Mouse (Mus musculus) thymus, postnatal 4 days (tissue): ENCODE data around the gene Arl4d.
"Not testable (repeated sequence)": the region's sequence is repeated elsewhere in the genome, so short reads cannot be mapped to it uniquely, and the experiment has no call there.

ENCODE experiments used
- DNase-seq: peaks from one replicate; pipeline ENCODE4 v3.0.0; 2021

Arl4d gene

DNA sequence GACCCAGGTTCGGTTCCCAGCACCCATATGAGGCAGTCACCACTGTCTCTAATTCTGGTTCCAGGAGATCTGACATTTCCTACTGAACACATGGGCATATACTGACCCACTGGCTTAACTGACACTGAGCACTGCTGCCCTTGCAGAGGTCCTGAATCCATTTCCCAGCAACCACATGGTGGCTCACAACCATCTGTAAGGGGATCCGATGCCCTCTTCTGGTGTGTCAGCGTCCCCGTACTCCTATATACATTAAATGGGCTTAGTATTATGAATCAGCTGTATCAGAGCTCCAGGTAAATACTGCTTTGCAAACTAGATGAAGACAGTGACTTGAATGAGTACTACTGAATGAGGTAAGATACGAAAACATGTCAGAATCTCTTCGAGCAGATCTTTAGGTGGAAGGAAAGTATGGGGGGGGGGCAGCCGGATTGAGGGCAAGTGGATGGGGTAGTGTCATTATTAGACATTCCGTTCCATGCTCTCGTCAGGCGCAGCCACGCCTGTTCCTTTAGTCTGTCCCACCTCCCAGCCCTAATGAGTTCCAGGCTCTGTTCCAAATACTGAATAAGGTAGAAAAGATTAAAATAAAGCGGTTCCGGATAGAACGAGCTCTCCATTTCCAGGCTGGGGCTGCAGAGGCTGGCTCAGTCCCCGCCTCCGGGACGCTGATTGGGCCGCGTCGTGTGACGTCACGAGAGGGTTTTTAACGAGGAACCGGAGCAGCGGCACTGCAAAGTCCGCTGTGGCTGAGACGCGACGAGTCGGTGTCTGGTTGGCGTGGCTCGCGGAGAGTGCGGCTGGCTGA lies at the start of gene Arl4d:
Arl4d (plus strand) TSS at position 717 of the 811 bp plus-strand sequence.
- DNase-seq, result peak; percentile 97

DNA sequence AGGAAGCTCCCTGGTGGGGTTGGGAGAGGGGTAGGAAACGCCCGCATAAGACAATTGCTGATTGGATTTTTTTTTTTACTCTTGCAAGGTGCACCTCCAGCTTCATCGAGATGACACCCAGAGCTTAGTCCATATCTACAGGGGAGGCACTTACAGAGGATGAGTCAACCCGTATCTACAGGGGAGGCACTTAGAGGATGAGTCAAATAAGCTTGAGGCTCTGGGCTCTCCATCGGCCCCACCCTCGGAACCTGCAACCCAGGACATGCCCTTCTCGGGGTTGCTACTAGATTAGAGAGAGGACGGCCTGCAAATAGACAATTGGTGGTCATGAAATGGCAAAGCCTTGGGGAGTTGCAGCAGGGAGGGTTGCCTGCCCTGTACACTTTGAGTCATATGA lies 49.2 kb upstream of the Arl4d start:
- no peak for DNase-seq

DNA sequence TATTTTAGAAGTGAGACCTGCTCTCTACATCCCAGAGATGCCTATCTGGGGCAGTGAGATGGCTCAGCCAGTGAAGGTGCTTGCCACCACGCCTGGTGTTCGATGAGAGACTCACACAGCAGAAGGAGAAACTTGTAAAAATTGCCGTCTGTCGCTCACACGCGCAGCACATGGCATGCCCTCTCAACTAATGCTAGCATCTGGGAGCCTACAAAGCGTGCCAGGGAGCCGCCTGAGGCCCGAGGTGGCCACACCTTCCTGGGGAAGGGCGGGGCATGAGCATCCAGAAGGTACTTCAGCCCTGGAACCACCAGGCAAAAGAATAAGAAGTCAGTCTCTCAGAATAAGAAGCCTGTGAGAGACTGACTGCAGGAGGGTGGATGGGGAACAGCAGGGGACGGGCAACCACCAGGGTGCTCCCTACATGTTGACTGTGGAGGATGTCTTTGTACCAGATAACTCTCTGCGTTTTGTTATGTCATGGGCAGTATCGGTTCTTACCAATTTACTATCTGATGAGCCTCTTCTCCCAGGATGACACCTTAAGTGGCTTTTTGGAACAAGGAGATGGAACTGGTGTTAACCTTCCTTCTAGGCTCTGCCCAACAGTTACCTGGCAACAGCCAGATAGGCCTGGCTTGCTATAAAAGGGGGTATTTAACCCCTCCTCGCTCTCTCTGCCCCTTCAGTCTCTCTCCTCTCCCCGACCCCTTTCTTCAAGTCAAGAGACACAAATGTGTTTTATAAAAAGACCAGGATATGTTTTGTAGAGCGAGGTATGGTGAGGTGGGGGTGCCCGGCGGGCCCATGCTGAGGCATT lies 48.2 kb upstream of the Arl4d start:
- no peak for DNase-seq

DNA sequence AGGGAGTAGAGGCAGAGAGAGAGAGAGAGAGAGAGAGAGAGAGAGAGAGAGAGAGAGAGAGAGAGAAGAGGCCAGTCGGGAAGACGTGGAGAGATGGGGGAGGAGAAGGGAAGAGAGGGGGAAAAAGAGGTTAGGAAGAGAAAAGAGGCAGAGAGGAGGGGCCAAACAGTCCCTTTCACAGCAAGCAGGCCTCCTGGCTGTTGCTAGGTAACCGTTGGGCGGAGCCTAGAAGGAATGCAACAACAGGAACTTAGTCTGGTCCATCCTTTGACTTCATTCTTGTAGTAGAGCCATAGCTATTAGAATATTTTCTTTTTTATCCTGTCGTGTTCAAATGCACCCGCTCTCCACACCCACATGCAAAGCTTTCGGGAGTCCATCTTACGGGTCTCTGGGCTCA lies 47.5 kb upstream of the Arl4d start:
- DNase-seq, result peak; percentile 75

DNA sequence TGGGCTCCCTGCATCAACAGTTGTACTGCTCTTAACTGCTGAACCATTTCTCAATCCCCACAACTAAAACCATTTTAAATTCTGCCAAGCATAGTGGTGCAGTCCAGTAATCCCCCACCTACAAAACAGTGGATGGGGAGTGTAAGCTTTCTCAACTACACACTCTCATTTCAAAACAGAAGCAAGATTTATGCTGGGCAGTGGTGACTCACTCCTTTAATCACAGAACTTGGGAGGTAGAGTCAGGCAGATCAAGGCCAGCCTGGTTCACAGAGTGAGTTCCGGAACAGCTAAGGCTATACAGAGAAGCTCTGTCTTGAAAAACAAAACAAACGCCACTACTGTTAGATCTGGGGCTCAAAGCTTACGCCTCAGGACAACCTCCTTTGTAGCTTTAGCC lies 46.7 kb upstream of the Arl4d start:
- no peak for DNase-seq

DNA sequence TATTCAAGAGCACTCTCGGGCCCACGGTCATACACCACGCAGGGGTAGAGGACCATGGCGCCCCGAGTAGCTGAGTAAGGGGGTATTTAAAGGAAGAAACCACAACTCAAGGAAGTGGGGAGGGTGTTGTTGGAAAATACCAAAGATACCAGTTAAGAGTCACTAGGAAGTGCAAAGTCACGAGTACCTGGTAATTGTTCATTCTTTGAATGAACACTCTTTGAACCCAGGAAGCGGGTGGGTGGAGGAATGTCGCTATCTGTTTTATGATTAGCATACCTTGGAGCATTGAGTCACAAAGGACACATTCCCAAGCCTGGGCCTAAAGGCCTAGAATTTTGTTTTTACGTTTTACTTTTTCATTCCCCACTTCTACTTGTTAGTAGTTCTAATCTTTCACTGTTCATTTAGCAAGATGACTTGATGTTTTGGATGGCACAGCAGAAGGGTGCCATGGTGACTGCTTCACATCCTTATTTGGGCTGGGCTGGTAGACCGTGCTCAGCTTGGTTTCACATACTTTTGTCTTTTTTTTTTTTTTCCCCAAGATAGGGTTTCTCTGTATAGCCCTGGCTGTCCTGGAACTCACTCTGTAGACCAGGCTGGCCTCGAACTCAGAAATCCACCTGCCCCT lies 45.2 kb upstream of the Arl4d start:
- DNase-seq, result not testable (repeated sequence)

DNA sequence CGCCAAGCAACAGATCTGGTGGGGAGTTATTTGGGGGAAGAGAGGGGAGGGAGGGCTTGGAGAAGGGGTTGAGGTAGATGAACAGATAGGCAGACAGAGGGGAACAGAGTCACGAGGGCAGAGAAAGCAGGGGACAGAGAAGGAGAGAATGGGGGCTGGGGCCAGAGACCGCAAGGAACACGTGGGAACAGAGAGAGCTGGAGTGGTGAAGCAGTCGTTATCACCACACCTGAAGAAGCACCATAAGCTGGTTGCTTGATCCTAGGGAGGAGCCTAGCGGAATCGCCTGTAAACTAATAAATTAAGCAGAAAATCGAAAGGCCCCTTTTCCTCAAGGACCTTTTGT lies 38.7 kb upstream of the Arl4d start:
- DNase-seq, result no peak

DNA sequence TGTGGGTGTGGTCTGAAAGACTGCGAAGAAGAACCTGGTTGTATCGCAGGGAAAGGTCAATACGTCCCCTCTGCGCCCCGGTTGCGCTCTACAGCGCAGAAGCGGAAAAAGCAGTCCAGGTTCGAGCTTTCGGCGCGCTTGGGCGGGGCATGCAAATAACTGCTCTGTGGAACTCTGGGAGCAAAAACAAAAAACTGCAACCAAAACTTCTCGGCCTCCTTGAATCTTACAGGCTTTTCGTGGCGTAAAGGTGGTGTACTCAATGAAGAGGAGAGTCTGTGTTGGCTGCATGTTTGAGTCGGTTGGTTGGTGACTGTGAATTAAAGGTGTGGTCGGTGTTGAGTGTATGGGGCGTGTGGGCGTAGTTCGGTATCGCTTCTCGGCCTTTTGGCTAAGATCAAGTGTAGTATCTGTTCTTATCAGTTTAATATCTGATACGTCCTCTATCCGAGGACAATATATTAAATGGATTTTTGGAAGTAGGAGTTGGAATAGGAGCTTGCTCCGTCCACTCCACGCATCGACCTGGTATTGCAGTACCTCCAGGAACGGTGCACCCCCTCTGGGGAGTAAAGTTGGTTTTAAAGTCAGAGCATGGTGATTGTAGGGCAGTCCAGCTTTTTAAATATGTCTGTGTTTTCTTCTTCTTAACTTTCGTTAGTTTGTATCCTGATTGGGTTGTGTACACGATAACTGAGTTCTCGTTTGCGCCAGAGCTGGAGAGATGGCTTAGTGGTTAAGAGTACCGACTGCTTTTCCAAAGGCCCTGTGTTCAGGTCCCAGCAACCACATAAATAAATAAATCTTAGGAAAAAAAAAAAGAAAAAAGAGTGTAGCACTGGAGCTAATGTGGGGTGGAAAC lies 38.1 kb upstream of the Arl4d start, which contains the start of gene Rdm1:
Rdm1 (plus strand) TSS at position 201 of the 862 bp plus-strand sequence.
- peak; percentile 90 for DNase-seq

DNA sequence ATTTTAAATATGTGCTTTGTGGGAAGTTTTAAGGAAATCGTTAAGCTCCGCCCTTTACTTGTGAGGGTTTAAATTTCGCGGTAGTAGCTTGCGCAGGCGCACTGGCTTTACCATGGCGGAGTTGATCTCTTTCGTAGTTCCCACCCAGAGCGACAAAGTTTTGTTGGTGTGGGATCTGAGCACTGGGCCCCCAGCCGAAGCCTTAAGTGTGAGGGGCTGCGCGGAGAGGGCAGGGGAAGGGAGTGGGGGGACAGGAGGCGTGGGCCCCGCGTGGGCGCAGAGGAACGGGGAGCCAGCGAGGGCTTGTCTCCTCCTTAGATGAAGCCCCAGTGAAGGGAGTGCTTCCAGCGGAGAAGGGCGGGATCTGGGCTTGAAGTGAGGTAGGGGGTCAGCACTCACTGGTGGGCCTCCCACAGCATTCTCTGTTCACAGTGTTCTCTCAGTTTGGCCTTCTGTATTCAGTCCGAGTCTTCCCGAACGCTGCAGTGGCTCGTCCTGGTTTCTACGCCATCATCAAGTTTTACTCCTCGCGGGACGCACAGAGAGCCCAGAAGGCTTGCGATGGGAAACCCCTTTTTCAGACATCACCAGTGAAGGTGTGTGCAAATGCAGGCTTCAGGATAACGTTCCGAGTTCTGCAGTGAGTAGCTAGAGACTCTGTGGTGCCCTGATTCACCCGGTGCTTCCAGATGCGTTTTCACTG lies 37.3 kb upstream of the Arl4d start:
- DNase-seq, result peak; percentile 93

DNA sequence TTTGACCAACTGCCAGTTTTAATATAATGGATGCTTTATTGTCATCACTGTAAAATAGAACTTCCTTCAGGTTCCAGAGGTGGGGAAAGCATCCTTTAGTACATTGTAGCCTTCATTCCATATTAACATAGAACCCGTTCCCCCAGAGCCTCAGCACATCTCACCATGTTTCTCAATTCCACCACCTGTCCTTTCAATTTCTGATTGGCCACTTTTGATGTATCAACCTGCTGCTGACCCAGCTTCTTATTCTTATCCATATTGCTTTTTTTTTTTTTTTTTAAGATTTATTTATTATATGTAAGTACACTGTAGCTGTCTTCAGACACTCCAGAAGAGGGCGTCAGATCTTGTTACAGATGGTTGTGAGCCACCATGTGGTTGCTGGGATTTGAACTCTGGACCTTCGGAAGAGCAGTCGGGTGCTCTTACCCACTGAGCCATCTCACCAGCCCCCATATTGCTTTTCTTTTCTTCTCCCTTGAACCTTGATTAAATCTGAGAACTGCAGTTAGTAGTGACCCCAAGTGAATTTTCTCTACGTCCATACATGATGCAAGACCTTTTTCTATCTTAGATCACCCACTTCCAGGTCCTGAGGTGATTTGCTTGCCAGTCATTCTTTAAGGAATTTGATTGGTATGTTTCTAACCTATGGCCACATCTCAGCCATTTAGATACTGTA lies 36.5 kb upstream of the Arl4d start:
- DNase-seq, result not testable (repeated sequence)

DNA sequence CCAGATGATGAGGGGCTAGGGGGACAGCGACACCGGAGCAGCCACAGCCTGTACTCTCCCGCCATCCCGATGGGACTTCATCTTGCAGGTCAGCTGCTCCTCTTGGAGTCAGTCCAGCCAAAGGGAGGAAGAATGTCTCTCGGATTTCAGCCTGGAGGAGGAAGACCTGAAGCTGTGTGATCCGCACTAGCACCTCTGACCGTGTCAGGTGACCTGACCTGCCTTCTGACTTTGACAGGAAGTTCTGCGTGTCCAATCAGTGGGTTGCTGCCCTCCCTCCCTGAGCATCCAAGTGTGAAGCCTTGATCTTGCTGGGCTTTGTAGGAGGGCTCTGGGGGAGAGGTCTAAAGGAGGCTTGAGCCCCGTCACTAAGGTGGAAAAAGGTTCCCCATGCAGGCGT lies 29.7 kb upstream of the Arl4d start:
- DNase-seq, result no peak

DNA sequence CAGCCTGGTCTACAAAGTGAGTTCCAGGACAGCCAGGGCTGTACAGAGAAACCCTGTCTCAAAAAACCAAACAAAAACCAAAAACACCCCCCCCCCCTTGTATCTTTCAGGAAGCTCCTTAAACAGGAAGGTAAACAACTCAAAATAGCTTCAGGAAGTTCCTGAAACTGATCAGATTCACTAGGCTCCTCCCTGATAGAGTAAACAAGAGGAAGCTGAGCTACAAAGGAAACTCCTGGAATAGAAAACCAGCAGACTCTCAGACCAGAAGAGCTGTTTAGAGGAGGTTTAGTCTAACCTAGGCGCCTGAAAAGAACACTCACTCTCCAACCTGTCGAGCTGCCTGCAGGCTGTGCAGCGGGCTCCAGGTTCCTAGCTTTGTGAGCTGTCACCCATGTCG lies 25.6 kb upstream of the Arl4d start:
- no peak for DNase-seq

DNA sequence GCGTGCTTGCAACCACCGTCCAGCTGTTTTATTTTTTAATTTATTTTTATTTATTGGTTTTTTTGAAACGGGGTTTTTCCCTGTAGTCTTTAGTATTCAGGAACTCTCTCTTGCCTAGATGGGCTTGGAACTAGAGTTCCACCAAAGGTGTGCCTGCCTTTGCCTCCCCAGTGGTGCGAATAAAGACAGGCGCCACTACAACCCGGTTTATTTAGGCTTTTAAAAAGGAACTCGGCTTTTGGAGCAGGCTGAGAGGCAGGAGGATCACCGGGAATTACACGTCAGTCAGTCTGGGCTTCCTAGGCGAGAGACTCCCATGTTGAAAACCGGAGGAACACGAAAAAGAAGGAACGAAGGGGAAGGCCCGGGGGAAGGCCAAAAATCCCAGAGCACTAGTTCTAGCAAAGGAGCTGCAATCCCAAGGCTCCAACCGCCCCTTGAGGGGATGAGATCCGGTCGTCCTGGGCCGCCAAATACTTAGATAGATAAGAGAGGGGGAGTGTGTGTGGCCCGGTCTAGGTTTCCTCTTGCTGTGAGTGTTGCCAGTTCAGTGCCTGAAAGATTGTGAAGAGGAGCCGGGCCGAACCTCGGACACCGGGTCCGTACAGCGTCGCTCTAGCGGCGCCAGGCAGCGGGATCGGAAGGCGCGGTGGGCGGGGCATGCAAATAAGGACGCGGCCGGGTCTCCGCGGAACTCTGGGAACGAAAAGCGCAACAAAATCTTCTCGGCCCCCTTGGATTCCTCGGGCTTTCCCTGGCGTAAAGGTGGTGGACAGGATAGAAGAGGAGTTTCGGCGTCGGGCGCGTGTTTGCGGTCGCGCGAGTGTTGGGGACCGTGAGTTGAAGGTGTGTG lies 24.3 kb upstream of the Arl4d start:
- DNase-seq, result peak; percentile 83

DNA sequence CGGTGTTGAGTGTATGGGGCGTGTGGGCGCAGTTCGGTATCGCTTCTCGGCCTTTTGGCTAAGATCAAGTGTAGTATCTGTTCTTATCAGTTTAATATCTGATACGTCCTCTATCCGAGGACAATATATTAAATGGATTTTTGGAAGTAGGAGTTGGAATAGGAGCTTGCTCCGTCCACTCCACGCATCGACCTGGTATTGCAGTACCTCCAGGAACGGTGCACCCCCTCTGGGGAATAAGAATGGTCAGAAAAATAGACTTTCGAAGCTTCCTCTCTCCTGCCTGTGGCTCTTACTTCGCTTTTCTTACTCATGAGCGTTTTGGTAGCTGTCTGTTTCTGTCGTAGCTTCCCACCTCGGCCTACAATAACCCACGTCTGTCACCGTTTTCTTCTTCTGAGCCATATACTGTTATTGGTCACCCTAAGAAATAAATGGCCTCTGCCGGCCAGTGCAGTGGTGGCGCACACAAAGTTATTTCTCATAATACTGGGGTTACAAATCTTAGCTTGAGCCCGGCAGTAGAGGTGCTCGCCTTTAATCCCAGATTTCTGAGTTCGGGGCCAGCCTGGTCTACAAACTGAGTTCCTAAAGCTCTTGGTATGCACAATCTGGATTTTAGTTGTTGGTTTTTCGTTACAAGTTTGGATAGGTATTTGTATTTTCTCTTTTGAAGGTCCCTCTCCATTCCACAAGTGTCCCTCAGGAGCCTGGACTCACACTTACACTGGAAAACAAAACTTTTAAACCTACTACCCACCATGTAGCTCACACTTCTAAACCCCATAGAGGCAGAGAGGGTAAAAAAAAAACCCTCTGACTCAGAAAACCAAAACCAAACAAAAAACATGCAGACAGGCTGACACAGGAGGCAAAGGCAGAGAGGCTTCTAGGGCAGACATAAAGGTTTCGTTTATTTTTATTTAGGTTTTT lies 23.4 kb upstream of the Arl4d start:
- peak; percentile 20 for DNase-seq

DNA sequence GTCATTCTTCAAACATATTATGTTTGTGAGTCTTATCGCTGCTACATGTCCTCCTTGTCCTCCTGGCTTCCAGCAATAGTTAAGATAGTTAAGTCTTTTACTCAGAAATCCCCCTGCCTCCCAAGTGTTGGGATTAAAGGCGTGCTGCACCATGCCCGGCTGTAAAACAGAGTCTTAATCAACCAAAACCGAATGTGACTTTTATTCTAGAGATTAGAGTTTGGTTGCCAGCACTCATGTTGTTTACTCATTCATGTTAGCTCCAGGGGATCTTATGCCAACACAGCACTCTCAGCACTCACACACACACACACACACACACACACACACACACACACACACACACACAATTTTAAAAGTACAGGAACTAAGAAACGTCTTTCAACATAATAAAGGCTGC lies 22.4 kb upstream of the Arl4d start:
- no peak for DNase-seq

DNA sequence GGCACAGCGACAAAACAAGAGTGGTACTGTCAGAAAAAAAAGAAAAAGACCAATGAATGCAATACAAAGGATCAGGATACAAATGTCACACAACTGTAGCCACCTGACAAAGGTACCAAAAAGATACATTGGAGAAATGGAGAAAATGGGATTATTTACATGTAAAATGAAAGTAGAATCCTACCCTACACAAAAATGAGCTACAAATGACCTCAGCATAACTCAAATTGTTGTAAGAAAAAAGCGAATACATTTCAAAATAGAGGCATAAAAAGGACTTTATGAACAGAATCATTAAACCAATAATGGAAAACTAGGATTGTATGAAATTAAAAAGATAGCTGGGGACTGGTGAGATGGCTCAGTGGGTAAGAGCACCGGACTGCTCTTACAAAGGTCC lies 20.8 kb upstream of the Arl4d start:
- DNase-seq, result no peak

DNA sequence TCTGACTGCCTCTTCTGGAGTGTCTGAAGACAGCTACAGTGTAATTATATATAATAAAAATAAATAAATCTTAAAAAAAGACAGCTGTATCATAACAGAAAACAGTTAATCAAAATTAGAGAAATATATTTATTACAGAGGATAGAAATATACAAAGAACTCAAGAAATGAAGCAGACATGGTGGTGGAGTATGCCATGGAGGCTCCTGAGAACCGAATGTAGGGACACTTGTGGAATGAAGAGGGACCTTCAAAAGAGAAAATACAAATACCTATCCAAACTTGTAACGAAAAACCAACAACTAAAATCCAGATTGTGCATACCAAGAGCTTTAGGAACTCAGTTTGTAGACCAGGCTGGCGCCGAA lies 20.3 kb upstream of the Arl4d start:
- not testable (repeated sequence) for DNase-seq

DNA sequence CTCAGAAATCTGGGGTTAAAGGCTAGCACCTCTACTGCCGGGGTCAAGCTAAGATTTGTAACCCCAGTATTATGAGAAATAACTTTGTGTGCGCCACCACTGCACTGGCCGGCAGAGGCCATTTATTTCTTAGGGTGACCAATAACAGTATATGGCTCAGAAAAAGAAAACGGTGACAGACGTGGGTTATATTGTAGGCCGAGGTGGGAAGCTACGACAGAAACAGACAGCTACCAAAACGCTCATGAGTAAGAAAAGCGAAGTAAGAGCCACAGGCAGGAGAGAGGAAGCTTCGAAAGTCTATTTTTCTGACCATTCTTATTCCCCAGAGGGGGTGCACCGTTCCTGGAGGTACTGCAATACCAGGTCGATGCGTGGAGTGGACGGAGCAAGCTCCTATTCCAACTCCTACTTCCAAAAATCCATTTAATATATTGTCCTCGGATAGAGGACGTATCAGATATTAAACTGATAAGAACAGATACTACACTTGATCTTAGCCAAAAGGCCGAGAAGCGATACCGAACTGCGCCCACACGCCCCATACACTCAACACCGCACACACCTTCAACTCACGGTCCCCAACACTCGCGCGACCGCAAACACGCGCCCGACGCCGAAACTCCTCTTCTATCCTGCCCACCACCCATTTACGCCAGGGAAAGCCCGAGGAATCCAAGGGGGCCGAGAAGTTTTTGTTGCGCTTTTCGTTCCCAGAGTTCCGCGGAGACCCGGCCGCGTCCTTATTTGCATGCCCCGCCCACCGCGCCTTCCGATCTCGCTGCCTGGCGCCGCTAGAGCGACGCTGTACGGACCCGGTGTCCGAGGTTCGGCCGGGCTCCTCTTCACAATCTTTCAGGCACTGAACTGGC lies 19.7 kb upstream of the Arl4d start:
- DNase-seq, result peak; percentile 76
